Mouse (Mus musculus): ENCODE measurements around the gene Mecp2.
A peak's percentile ranks its signal among the peaks of the same experiment; 100 is the strongest.

Mecp2 gene

DNA sequence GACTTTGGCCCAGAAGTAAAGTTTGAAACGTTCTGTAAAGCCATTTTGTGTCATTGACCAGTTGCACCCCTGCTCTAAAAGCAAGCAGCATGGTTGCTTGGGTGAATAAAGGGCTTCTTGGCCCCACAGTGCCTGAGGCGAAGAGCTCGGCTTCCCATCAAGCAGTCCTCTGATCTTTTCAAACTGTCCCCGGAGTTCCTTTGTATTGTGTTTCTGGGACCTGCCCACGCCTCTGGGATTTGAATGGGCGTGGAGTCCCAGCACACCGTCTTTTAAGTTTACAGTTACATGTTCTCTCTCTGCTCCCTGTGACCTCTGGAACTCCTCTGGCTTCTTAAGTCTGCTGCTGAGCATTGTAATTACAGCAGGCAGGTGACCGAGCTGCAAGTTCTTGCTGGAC is 127.1 kb downstream of the Mecp2 start:
- no peak for DNase-seq

DNA sequence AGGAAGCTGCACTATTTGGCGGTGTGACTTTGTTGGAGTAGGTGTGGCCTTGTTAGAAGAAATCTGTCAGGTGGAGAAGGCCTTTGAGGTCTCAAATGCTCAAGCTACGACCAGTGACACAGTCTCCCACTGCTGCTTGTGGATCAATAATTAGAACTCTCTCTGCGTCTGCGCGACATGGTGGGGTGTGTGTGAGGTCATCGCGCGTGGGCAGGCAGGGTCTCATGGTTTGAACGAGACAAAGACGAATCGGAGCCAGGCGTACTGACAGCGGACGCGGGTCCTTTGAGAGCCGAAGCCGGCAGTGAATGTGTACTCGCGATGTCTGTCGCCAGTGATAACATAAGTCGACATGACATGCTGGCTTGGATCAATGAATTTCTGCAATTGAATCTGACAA is 128.8 kb downstream of the Mecp2 start:
- no peak for DNase-seq

DNA sequence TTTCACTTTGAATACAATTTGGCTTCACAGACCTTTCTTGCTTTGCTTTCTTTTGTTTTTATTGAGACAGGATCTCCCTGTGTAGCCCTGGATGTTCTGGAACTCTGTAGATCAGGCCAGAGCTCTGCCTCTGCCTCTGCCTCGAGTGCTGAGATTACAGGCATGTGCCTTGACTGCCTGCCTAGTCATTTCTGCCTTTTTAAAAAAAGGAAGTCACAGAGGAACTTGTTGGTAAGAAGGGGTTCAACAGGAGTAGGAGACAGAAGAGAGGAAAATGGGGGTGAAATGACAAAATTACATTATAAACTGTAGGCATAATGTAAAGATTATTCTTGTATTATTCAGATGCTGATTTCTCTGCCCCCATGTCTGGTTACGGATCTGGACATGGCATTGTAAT is 131.5 kb downstream of the Mecp2 start:
- no peak for DNase-seq

DNA sequence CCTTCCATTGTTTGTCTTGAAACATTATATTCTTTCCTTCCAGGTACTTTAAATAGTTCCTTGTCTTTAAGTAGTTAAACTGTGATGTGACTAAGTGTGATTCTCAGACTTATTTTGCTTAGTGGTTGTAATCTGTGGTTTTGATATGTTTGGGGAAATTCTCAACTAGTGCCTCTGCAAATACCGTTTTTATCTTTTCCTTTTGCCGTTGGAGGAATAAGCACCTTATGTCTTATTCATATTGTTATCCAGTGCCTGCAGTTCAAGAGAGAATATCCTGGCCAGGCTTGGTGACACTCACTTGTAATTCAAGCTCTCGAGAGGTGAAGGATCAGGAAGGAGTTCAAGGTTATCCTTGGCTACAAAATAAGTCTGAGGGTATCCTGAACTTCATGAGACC is 134.1 kb downstream of the Mecp2 start:
- no peak for DNase-seq

DNA sequence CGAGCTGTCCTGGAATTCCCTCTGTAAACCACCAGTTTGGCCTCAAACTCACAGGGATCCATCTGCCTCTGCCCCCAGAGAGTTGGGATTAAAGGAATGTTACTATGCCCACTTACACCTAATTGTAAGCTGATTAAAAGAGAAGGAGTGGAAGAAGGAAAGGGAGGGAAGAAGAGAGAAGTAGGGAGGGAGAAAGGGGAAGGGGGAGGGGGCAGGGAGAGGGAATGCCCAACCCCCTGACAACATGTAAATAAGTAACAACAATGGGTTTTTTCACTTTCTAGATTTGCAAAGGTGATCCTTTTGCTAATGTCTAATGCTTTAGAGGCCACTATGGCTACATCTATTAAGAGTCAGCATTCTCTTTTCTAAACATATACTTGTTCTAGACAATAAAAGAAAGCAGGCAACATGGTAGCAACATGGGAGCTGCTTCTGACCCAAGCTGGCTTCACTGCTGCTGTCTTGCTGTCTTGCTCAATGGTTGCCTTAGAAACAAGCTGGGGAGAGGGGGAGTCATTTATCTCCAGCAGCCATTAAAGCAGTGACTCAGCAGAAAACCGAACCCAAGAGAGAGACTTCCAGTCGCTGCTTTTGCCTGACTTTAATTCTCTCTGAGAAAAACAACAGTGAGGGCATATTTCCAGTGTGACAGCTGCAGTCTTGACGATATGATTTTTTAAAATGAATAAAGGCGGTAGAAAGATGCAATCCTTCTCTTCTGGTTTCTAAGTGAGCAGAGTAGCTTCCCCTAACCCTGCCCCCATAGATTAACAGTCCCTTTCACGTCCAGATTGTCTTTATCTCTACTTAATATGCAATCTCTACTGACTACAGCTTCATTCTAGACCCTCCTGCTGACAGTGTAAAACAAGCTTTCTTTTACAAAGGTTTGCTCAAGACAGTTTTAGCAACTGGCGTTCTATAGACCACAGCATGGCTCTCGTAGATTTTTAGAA is 136.0 kb downstream of the Mecp2 start:
- DNase-seq: peak; percentile 19

DNA sequence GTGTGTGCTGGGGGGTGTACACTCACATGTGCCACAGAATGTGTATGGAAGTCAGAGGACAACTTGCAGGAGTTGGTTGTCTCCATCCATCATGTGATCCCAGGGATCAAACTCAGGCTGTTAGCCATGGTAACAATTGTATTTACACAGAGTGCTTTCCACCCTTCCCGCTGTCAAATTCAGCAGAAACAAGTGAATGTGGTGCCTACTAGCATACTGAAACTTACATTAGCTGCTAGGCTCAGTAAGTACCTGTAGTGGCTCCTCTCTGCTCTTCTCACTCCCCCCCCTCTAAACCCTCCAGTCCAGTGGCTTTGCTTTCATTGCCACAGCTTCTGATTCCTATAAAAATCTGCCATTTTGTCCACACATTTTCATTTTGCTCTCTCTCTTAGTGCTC is 157.4 kb downstream of the Mecp2 start:
- no peak for DNase-seq
